Mouse (Mus musculus): ENCODE data around the gene Nipal3. TPM values are rescaled to one million over a fixed set of nuclear protein-coding genes. Genes with fewer than 3 reads are reported as not detected.

Gene Nipal3
- 5.0 and 5.3 TPM in 2 replicates for polyA plus RNA-seq (2015; fragmentation: Nextera tagmentation; extraction: Ambion mirVana)

GRCm38 (mm10) chr4:135494521-135495396 is at the start of gene Nipal3, which contains the start of gene Stpg1:
Gene Nipal3, minus strand, starts transcription at chr4:135495038.
Gene Stpg1, plus strand, starts transcription at chr4:135494790.

GRCm38 (mm10) chr4:135433443-135434394 is 61.1 kb downstream of the Nipal3 start, which contains the start of gene Rcan3:
Gene Rcan3, minus strand, starts transcription at chr4:135433853.

GRCm38 (mm10) chr4:135397991-135398390 is 96.8 kb downstream of the Nipal3 start, which contains the start of gene Ncmap:
Gene Ncmap, minus strand, starts transcription at chr4:135398227.

MicroRNA genes within 50 kb of the gene (microRNA counts, 519-probe panel; counts per million panel counts)
- 88.3 counts per million for microRNA mmu-miR-700

Other genes starting within 250 kb of the Nipal3 start
- 88.9 and 91.7 TPM in 2 replicates for gene Clic4, start 222.2 kb downstream of the Nipal3 start, polyA plus RNA-seq (2015; fragmentation: Nextera tagmentation; extraction: Ambion mirVana)
- 174 and 190 TPM in 2 replicates for gene Srrm1, start 141.7 kb downstream of the Nipal3 start, polyA plus RNA-seq (2015; fragmentation: Nextera tagmentation; extraction: Ambion mirVana)
- gene Ncmap, start 96.8 kb downstream of the Nipal3 start, polyA plus RNA-seq (2015; fragmentation: Nextera tagmentation; extraction: Ambion mirVana), result 0.12 TPM in 1 of 2 replicates, not detected in the other
- gene Rcan3, start 61.2 kb downstream of the Nipal3 start, polyA plus RNA-seq (2015; fragmentation: Nextera tagmentation; extraction: Ambion mirVana), result 11.3 and 11.9 TPM in 2 replicates
- gene Stpg1, start 248 bp downstream of the Nipal3 start, polyA plus RNA-seq (2015; fragmentation: Nextera tagmentation; extraction: Ambion mirVana), result 0.30 TPM in 1 of 2 replicates, not detected in the other
- 0.06 and 0.26 TPM in 2 replicates for gene Grhl3, start 78.6 kb upstream of the Nipal3 start, polyA plus RNA-seq (2015; fragmentation: Nextera tagmentation; extraction: Ambion mirVana)
- gene Ifnlr1, start 191.2 kb upstream of the Nipal3 start, polyA plus RNA-seq (2015; fragmentation: Nextera tagmentation; extraction: Ambion mirVana), result 1.0 and 1.4 TPM in 2 replicates
- 0.07 TPM in 1 of 2 replicates, not detected in the other for gene Il22ra1, start 233.1 kb upstream of the Nipal3 start, polyA plus RNA-seq (2015; fragmentation: Nextera tagmentation; extraction: Ambion mirVana)

All from spleen, postnatal 0 days (tissue).